Mouse (Mus musculus) bone marrow, adult 2 months (tissue): ENCODE results near the gene Chn2.

Experiments used
- CTCF ChIP-seq: fragments of 200-500 bp; IDR thresholded peaks from 2 replicates; pipeline ENCODE4 v1.5.1; 2011; ENCODE audit warnings: low read length, control low read depth; ENCODE audit not compliant: control insufficient read depth, insufficient read depth
- POLR2A ChIP-seq: fragments of 200-500 bp; IDR thresholded peaks from 2 replicates; pipeline ENCODE4 v1.6.1; 2011; ENCODE audit warnings: low read depth, mild to moderate bottlenecking, control low read depth, low read length, borderline replicate concordance; ENCODE audit not compliant: control insufficient read depth

DNA sequence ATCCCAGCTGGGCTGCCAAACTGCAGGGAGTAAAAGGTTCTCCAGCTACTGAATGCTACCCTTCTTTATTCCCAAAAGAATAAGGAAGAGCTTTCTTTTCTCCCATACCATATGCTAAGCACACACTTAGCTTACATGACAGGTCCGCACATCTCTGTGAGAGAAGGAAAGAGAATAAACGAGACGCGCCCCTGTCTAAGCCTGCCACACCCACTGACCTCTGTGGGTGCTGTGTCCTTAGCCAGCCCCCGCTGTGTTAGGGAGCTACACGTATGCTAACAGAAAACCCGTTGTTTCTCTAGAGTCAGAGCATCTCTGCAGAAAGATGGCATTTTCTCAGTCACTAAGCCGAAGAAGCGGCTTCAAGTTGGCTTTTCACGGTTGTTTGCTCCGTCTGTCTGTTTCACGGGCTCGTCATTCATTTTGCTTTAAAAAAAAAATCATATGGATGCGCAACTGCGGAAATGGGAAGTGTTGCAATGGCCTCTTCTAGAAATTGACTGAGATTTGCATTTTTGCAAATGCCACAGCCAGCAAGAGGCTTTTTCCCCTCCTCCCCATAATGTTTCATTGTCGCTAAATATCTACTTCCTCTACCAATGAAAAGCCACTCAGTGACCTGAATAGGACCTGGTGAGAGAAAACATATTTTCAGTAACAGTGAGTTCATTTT, 30.8 kb upstream of the Chn2 start:
- no peak for TF ChIP-seq POLR2A
- no peak for TF ChIP-seq CTCF
